Mouse (Mus musculus) hindbrain, embryonic 10.5 days (tissue): ENCODE measurements around the gene Fut1. TPM values are rescaled to one million over a fixed set of nuclear protein-coding genes. Genes with fewer than 3 reads are reported as not detected.

Experiments
- DNase-seq: peaks from one replicate; pipeline ENCODE4 v3.0.0-alpha.2; 2017; ENCODE audit warnings: low spot score
- H3K27ac ChIP-seq: fragments of 300-500 bp; sonication (generic); 2 replicates; pipeline ENCODE4 v1.5.1; 2016; ENCODE audit warnings: mild to moderate bottlenecking, moderate library complexity
- H3K27me3 ChIP-seq: fragments of 300-500 bp; sonication (generic); 2 replicates; pipeline ENCODE4 v1.6.1; 2016; ENCODE audit warnings: mild to moderate bottlenecking; ENCODE audit not compliant: poor library complexity, insufficient read depth, severe bottlenecking
- H3K36me3 ChIP-seq: fragments of 300-500 bp; sonication (generic); 2 replicates; pipeline ENCODE4 v1.6.1; 2016; ENCODE audit warnings: mild to moderate bottlenecking, moderate library complexity
- H3K4me1 ChIP-seq: fragments of 300-500 bp; sonication (generic); replicated peaks from 2 replicates; pipeline ENCODE4 v1.6.1; 2016; ENCODE audit warnings: mild to moderate bottlenecking
- H3K4me3 ChIP-seq: fragments of 300-500 bp; sonication (generic); 2 replicates; pipeline ENCODE4 v1.5.1; 2016; ENCODE audit warnings: mild to moderate bottlenecking, moderate library complexity
- H3K9me3 ChIP-seq: fragments of 300-500 bp; sonication (generic); 2 replicates; pipeline ENCODE4 v1.6.1; 2016; ENCODE audit warnings: mild to moderate bottlenecking, moderate library complexity
- WGBS: fragments of 180-500 bp; shearing (Covaris S2); methylation state at CpG from one replicate; pipeline ENCODE4 v1.1.7; 2016; 5-methylcytosine and 5-hydroxymethylcytosine counted together
- polyA plus RNA-seq: library from polyadenylated mRNA; unstranded; fragments of >200 nt; fragmentation: Nextera tagmentation; extraction: Ambion mirVana; gene quantifications from 2 replicates; pipeline ENCODE4 v1.2.1, GENCODE M21; 2016

Fut1 gene
- polyA plus RNA-seq, 1 experiment from 2014 or later = not detected

GRCm38 (mm10) chr7:45618316-45618715, 1.2 kb downstream of the Fut1 start:
- DNase-seq = no peak
- peaks cover 62% of the 10 kb centered on the region for H3K27me3 ChIP-seq
- H3K4me3 ChIP-seq = no peak overlapping the region
- no peak overlapping the region for H3K27ac ChIP-seq
- H3K4me1 ChIP-seq = peaks cover 26% of the 10 kb centered on the region
- WGBS = 82% methylated on average over 5 of the region's 5 CpGs
- H3K9me3 ChIP-seq = no peaks in the 10 kb centered on the region
- no peaks in the 10 kb centered on the region for H3K36me3 ChIP-seq

GRCm38 (mm10) chr7:45619592-45619991, 2.5 kb downstream of the Fut1 start:
- no peak for DNase-seq
- Histone ChIP-seq H3K36me3 (no peaks in the 10 kb centered on the region), H3K9me3 (no peaks in the 10 kb centered on the region), H3K4me3 (no peak overlapping the region), H3K27me3 (peaks cover 60% of the 10 kb centered on the region), H3K4me1 (peaks cover 26% of the 10 kb centered on the region), H3K27ac (no peak overlapping the region)
- WGBS = 90% methylated on average over 5 of the region's 5 CpGs

DNA sequence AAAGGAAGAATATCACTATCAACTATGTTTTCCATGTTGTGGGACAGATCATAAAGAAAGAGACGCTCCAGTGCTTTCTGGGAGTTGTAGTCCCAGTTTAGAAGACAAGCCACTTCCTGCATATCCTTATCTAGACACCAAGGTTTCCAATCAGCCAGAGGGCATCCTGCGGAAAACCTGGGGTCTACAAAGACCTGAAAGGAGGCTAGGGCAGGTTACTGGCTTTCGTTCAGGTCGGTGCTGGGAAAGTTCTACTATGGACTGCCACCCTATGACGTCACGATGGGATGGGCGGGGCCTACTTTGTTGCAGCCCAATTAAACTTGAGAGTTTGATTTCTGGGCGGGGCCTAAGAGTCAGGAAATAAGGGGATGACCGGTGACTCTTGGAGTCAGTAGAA, 4.4 kb downstream of the Fut1 start, which contains the start of gene Izumo1:
Gene Izumo1, plus strand, starts transcription at position 369 of the 400 bp plus-strand sequence.
- 32% methylated on average over 9 of the region's 9 CpGs for WGBS
- H3K27me3 ChIP-seq = peaks cover 55% of the 10 kb centered on the region
- H3K9me3 ChIP-seq = no peaks in the 10 kb centered on the region
- H3K27ac ChIP-seq = no peak within 1 kb of the TSS
- H3K4me1 ChIP-seq = peaks cover 11% of the 10 kb centered on the region
- DNase-seq = peak; percentile 46
- H3K4me3 ChIP-seq = no peak within 1 kb of the TSS
- no peaks in the 10 kb centered on the region for H3K36me3 ChIP-seq

- 94% methylated on average over 11 of the region's 11 CpGs for whole genome bisulfite sequencing
- H3K4me1 ChIP-seq = peaks cover 5% of the 10 kb centered on the region
- no peak overlapping the region for H3K27ac ChIP-seq
- DNase-seq = no peak
- H3K4me3 ChIP-seq = no peak overlapping the region
- H3K9me3 ChIP-seq = no peaks in the 10 kb centered on the region
- peaks cover 55% of the 10 kb centered on the region for H3K27me3 ChIP-seq
- H3K36me3 ChIP-seq = no peaks in the 10 kb centered on the region
Measured at GRCm38 (mm10) chr7:45623507-45623906, 6.4 kb downstream of the Fut1 start.

DNA sequence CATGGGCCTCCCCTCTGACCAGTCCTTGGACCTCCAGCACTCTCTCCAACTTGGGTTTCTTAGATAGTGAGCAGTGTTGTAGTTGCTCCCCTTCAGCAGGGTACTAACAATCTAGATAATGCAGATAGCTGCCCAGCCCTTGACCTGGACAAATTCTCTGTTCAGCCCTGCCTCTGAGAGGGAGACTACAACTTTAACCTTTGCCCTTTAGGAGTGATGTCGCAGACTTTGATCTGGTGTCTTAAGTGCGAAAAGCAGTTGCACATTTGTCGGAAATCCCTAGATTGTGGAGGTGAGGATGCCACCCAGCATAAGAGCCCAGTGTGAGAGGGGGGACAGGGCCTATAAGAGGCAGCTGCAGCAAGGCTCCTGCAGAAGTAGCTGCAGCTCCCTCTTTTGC, 7.6 kb downstream of the Fut1 start:
- Histone ChIP-seq H3K4me1 (peaks cover 7% of the 10 kb centered on the region), H3K27me3 (peaks cover 55% of the 10 kb centered on the region), H3K9me3 (no peaks in the 10 kb centered on the region), H3K36me3 (no peaks in the 10 kb centered on the region), H3K4me3 (no peak overlapping the region), H3K27ac (no peak overlapping the region)
- 86% methylated on average over 3 of the region's 3 CpGs for WGBS
- DNase-seq = no peak

- Histone ChIP-seq H3K36me3 (no peaks in the 10 kb centered on the region), H3K27me3 (peaks cover 55% of the 10 kb centered on the region), H3K27ac (no peak overlapping the region), H3K4me3 (no peak overlapping the region), H3K4me1 (peaks cover 10% of the 10 kb centered on the region), H3K9me3 (no peaks in the 10 kb centered on the region)
- WGBS = 92% methylated on average over 8 of the region's 8 CpGs
- no peak for DNase-seq
Measured at GRCm38 (mm10) chr7:45625481-45625880, 8.4 kb downstream of the Fut1 start.

DNA sequence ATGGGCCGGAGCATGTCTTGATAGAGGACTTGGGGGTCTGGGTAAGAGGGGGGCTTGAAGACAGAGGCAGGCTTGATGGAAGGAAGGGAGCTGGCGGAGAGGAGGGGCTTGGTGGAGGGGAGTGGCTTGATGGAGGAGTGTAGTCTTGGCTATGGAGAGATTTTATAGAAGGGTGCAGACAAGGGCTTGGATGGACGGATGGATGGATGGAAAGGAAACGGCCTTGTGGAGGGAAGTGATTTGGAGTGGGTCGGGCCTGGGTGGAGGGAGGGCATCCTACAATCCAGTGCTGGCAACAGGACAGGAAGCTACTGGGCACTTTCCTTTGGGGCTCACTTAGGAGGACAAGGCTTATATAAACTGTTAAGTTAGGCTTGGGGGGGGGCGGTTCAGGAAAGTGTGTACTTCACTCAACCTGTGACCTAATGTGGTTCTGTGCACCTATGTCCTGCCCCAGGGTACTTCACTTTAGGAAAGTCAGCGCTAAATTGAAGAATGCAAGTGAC, 9.5 kb downstream of the Fut1 start:
- Histone ChIP-seq H3K4me3 (no peak overlapping the region), H3K27me3 (peaks cover 66% of the 10 kb centered on the region), H3K9me3 (no peaks in the 10 kb centered on the region), H3K4me1 (peaks cover 10% of the 10 kb centered on the region), H3K36me3 (no peaks in the 10 kb centered on the region), H3K27ac (no peak overlapping the region)
- DNase-seq = no peak
- WGBS = 86% methylated on average over 7 of the region's 7 CpGs

DNA sequence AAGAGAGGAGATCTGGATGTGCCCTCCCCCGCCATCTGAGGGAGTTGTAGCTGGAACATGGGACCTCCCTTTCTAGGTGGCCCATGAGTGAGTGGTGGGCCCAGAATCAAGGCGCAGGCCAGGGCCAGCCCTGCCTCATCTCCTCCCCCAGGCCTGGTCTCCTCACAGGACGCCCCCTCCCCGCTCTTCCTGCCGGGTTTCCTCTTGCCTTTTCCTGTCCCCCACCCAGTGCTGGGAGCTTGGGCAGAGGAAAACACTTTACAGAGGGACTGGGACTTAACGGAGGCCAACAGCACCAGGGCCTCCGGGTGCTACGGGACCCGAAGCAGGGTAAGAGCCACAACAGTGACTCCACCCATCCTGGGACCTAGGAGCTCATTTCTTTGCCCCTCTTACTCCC, 10.2 kb downstream of the Fut1 start, which contains the start of gene Rasip1:
Gene Rasip1, plus strand, starts transcription at position 228 of the 400 bp plus-strand sequence.
- Histone ChIP-seq H3K27me3 (peaks cover 72% of the 10 kb centered on the region), H3K36me3 (no peaks in the 10 kb centered on the region), H3K4me1 (peaks cover 12% of the 10 kb centered on the region), H3K9me3 (no peaks in the 10 kb centered on the region), H3K27ac (peak within 1 kb of the TSS; percentile 88), H3K4me3 (peak within 1 kb of the TSS; percentile 63)
- DNase-seq = no peak
- 87% methylated on average over 9 of the region's 9 CpGs for WGBS

- peak overlapping the region; percentile 88 for H3K27ac ChIP-seq
- DNase-seq = peak; percentile 88
- H3K36me3 ChIP-seq = no peaks in the 10 kb centered on the region
- H3K4me1 ChIP-seq = peaks cover 18% of the 10 kb centered on the region
- WGBS = 2% methylated on average over 105 of the region's 105 CpGs
- H3K4me3 ChIP-seq = peak overlapping the region; percentile 63
- peaks cover 86% of the 10 kb centered on the region for H3K27me3 ChIP-seq
- no peaks in the 10 kb centered on the region for H3K9me3 ChIP-seq
Measured at GRCm38 (mm10) chr7:45628364-45629294, 11.5 kb downstream of the Fut1 start.

DNA sequence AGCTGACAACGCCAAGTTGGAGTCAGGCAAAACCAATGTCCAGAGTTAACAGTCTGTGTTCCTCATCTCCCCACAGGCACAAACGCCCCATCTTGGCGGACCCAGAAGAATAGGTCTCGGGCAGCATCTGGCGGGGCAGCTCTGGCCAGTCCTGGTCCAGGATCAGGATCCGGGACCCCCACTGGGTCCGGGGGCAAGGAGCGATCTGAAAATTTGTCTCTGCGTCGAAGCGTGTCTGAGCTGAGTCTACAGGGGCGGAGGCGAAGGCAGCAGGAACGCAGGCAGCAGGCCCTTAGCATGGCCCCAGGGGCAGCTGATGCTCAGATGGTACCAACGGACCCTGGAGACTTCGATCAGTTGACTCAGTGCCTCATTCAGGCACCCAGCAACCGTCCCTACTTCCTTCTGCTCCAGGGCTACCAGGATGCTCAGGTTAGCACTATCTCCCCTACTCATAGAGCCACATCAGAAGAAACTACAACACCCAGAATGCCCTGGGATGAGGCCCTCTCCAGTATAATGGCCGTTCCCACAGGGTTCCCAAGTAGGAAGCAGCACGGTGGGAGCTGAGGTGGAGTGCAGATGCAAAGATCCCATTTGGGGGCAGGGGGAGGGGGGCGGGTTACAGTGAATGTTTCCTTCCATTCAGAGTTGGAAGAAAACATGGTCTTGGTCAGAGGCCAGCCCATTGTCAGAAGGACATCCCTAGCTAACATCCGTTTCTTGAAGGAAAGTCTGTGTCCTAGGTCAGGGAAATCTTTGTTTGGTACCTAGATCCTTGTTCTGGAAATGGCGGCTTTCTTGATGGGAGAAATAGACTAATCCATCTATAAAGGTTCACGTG, 13.2 kb downstream of the Fut1 start:
- no peak for DNase-seq
- H3K4me3 ChIP-seq = no peak overlapping the region
- H3K9me3 ChIP-seq = no peaks in the 10 kb centered on the region
- 70% methylated on average over 23 of the region's 23 CpGs for WGBS
- peaks cover 18% of the 10 kb centered on the region for H3K4me1 ChIP-seq
- no peaks in the 10 kb centered on the region for H3K36me3 ChIP-seq
- no peak overlapping the region for H3K27ac ChIP-seq
- peaks cover 90% of the 10 kb centered on the region for H3K27me3 ChIP-seq

- no peaks in the 10 kb centered on the region for H3K9me3 ChIP-seq
- H3K4me1 ChIP-seq = peaks cover 18% of the 10 kb centered on the region
- peak overlapping the region; percentile 77 for H3K27ac ChIP-seq
- peak overlapping the region; percentile 44 for H3K4me3 ChIP-seq
- 14% methylated on average over 35 of the region's 35 CpGs for WGBS
- peaks cover 14% of the 10 kb centered on the region for H3K36me3 ChIP-seq
- peak; percentile 47 for DNase-seq
- H3K27me3 ChIP-seq = peaks cover 69% of the 10 kb centered on the region
Measured at GRCm38 (mm10) chr7:45632499-45632898, 15.4 kb downstream of the Fut1 start.

GRCm38 (mm10) chr7:45634946-45635681, 18.0 kb downstream of the Fut1 start:
- H3K4me3 ChIP-seq = no peak overlapping the region
- H3K36me3 ChIP-seq = peaks cover 17% of the 10 kb centered on the region
- peaks cover 29% of the 10 kb centered on the region for H3K4me1 ChIP-seq
- 88% methylated on average over 11 of the region's 11 CpGs for WGBS
- DNase-seq = no peak
- H3K9me3 ChIP-seq = no peaks in the 10 kb centered on the region
- H3K27ac ChIP-seq = no peak overlapping the region
- H3K27me3 ChIP-seq = peaks cover 52% of the 10 kb centered on the region
